In the genomic region with DNA sequence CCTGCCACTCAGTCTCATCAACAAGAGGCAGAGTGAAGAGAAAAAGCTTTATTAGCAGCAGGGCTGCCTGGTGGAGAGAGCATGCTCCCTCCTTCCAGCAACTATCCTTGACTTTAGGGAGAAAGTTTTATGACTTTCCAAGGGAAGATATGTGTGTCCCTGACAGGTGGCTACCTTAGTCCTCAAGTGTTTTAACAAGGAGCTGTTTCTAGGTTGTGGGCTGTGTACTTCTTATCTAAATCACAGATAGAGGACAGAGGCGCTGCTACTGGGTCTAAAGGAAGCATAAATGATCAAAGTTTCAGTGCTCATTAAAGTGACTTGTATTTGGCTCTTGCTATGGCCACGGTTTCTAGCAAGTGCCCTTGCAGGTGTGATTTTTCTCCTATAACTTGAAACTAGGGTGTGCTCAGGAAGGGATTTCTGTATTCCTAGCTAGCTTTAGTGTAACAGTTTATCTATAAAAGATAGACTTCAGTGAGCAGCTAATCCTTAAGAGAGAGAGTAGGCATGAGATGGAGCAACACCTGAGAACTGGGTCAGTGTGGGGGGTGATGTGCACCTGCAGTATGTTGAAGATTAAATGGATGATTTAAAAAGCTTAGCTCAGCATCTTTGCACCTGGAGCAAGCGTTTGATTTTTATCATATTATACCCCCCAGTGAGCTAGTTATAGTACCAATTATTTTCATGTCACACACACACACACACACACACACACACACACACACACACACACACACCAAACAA, we compare ENCODE assay signal across 14 mouse cellular contexts.
"Had no signal": no experiment of that assay in that cellular context is flagged by ENCODE, and none has a peak within 500 bp of the region (broad histone marks: within the 10 kb centered on the region; RNA-seq: fewer than 3 reads in every experiment).

No protein-coding gene starts in this region.

- H3K36me3 ChIP-seq: kidney, embryonic 15.5 days; limb, embryonic 13.5 days; midbrain, embryonic 12.5 days had no signal

- H3K9ac ChIP-seq: kidney, embryonic 15.5 days; limb, embryonic 13.5 days; liver, embryonic 14.5 days; midbrain, embryonic 12.5 days had no signal

- ATAC-seq: inflammation-experienced regulatory T-cells, adult 6 months; lung, postnatal 0 days had no signal

- H3K4me2 ChIP-seq: kidney, embryonic 15.5 days; limb, embryonic 13.5 days; midbrain, embryonic 12.5 days had no signal

- H3K4me3 ChIP-seq: kidney, embryonic 15.5 days; limb, embryonic 13.5 days; midbrain, embryonic 12.5 days had no signal

- DNase-seq: kidney, adult 2 months; kidney, postnatal 14 days; left cerebral cortex, postnatal 4 days; lung, adult 2 months; lung, postnatal 36 days; right cerebral cortex, adult 18-20 months; right cerebral cortex, postnatal 25 days had no signal

- H3K27me3 ChIP-seq: kidney, embryonic 15.5 days; limb, embryonic 13.5 days; midbrain, embryonic 12.5 days had no signal

- H3K4me1 ChIP-seq: kidney, embryonic 15.5 days; limb, embryonic 13.5 days; midbrain, embryonic 12.5 days had no signal

- H3K27ac ChIP-seq: kidney, embryonic 15.5 days; limb, embryonic 13.5 days; liver, embryonic 14.5 days; midbrain, embryonic 12.5 days; stomach, postnatal 0 days had no signal

- H3K9me3 ChIP-seq: kidney, embryonic 15.5 days; limb, embryonic 13.5 days; midbrain, embryonic 12.5 days had no signal
